Mouse (Mus musculus): ENCODE measurements around the gene Dnttip1.

The Dnttip1 gene

GRCm38 (mm10) chr2:164805332-164805718 lies 59.5 kb downstream of the Dnttip1 start:
- DNase-seq (ENCODE audit: extremely low spot score): no peak

GRCm38 (mm10) chr2:164806614-164807013 lies 60.8 kb downstream of the Dnttip1 start:
- DNase-seq (ENCODE audit: extremely low spot score): no peak

- no peak for DNase-seq (ENCODE audit: extremely low spot score)
These were observed 67.8 kb downstream of the Dnttip1 start for GRCm38 (mm10) chr2:164813557-164813956.

GRCm38 (mm10) chr2:164815348-164815747 lies 69.6 kb downstream of the Dnttip1 start:
- no peak for DNase-seq (ENCODE audit: extremely low spot score)

DNA sequence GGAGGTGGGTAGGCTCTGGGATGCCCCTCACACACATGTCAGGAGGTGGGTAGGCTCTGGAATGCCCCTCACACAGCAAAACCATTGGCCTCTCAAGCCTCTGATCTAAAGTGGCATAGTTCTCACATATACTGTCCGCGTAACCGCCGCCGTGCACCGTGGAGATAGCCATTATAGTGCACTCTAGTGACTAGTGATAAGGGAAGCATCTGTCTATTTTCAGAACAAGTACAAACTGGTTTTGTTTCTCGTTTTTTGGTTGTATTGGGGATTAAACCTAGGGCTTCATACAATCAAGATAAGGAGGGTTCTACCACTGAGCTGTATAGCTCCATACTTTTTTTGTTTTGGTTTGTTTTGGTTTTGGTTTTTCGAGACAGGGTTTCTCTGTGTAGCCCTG lies 70.0 kb downstream of the Dnttip1 start:
- DNase-seq (ENCODE audit: extremely low spot score): no peak

DNA sequence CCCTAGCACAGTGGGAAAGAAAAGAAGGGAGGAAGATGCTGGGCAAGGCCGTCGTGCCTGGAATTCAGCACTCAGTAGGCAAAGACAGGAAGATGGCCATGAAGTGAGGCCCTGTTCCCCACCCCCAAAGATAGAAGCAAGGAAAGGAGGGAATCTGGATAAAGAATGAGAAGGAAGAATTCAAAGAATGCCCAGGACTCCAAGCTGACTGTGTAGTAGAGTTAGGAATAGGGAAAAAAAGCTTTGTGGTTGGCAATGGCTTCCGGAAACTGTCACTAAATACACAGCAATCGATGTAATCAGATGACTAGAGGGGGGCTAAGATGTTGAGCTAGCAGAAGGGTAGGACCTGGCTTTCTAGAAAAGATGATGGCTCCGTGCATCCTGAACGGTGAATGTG lies 71.4 kb downstream of the Dnttip1 start:
- DNase-seq (ENCODE audit: extremely low spot score): no peak

GRCm38 (mm10) chr2:164817703-164818102 lies 71.9 kb downstream of the Dnttip1 start:
- DNase-seq (ENCODE audit: extremely low spot score): peak; percentile 47

Data from embryo, embryonic 9.5 days (tissue).